Mouse (Mus musculus): ENCODE data around the gene Sp9. TPM values are rescaled to one million over a fixed set of nuclear protein-coding genes. Genes with fewer than 3 reads are reported as not detected.

Gene Sp9
- polyA plus RNA-seq, 1 experiment from 2014 or later = not detected

DNA sequence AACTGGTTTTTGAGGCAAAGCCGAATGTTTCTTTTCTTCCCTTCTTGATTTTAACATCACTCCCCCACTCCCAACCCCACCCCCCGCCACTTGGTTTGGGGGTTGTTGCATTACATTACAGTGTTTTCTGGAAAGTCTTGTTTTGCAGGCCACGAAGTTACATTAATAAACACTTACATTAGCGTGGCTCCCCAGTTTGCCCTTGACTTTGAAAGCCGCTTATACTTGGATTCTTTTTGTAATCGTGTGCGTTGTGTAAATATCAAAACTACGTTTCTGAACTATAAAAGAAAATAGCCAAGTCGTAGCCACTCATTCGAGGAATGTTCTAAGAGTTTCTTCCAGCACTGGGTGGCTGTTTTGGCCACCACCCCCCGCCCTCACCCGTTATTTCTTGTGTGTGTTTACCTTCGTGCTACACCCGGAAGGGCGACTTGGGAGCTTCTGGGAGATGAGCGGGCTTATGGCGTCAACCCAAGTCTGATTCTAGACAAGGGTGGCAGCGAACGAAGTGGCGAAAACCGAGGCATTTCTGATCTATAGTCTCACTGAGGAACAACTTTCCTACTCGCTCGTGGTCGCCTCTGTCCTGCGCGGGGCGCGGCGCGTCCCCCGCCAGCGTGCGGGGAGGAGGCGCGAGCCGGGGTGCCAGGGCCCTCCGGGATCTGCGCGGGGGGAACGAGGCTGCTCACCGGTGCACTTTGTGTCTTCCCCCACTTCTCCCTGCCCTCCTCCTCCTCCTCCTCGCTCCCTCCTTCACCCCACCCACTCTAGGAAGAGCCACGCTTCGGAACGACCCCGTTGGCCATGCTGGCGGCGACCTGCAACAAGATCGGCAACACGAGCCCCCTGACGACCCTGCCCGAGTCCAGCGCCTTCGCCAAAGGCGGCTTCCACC is 875 bp downstream of the Sp9 start:
- H3K4me2 ChIP-seq (ENCODE audit: low read depth, low read length) = peak overlapping the region; percentile 58
- no peak overlapping the region for H3K27ac ChIP-seq (ENCODE audit: low read length)
- under 1% methylated on average over 55 of the region's 55 CpGs for WGBS
- H3K4me3 ChIP-seq (replicated peaks; ENCODE audit: low read length) = peak overlapping the region; percentile 41
- H3K4me1 ChIP-seq (ENCODE audit: control insufficient read depth, insufficient read depth, low read length) = peaks cover 26% of the 10 kb centered on the region
- H3K27me3 ChIP-seq (ENCODE audit: control insufficient read depth, insufficient read depth, low read length) = peaks cover 72% of the 10 kb centered on the region
- no peak overlapping the region for H3K9ac ChIP-seq (ENCODE audit: low read length)
- no peaks in the 10 kb centered on the region for H3K36me3 ChIP-seq (ENCODE audit: control insufficient read depth, insufficient read depth, low read length)
- no peak for ATAC-seq (ENCODE audit: insufficient read depth, low FRiP score)
- no peaks in the 10 kb centered on the region for H3K9me3 ChIP-seq (replicated peaks; ENCODE audit: control insufficient read depth, low read length)

GRCm38 (mm10) chr2:73273249-73274118 is 1.8 kb downstream of the Sp9 start:
- no peak overlapping the region; the same call in 1 of the 2 replicates for H3K9ac ChIP-seq (ENCODE audit: low read length)
- peak overlapping the region; percentile 41 for H3K4me3 ChIP-seq (replicated peaks; ENCODE audit: low read length)
- peak overlapping the region; percentile 58 for H3K4me2 ChIP-seq (ENCODE audit: low read depth, low read length)
- no peak overlapping the region for H3K27ac ChIP-seq (ENCODE audit: low read length)
- H3K4me1 ChIP-seq (ENCODE audit: control insufficient read depth, insufficient read depth, low read length) = peaks cover 26% of the 10 kb centered on the region
- under 1% methylated on average over 105 of the region's 110 CpGs for WGBS
- H3K36me3 ChIP-seq (ENCODE audit: control insufficient read depth, insufficient read depth, low read length) = no peaks in the 10 kb centered on the region
- peaks cover 69% of the 10 kb centered on the region for H3K27me3 ChIP-seq (ENCODE audit: control insufficient read depth, insufficient read depth, low read length)
- no peaks in the 10 kb centered on the region for H3K9me3 ChIP-seq (replicated peaks; ENCODE audit: control insufficient read depth, low read length)
- ATAC-seq (ENCODE audit: insufficient read depth, low FRiP score) = peak; percentile 38; the same call in 1 of the 2 replicates

GRCm38 (mm10) chr2:73274119-73274920 is 2.6 kb downstream of the Sp9 start:
- H3K9me3 ChIP-seq (replicated peaks; ENCODE audit: control insufficient read depth, low read length) = no peaks in the 10 kb centered on the region
- H3K4me3 ChIP-seq (replicated peaks; ENCODE audit: low read length) = peak overlapping the region; percentile 41
- H3K27me3 ChIP-seq (ENCODE audit: control insufficient read depth, insufficient read depth, low read length) = peaks cover 69% of the 10 kb centered on the region
- no peaks in the 10 kb centered on the region for H3K36me3 ChIP-seq (ENCODE audit: control insufficient read depth, insufficient read depth, low read length)
- no peak overlapping the region for H3K27ac ChIP-seq (ENCODE audit: low read length)
- peaks cover 26% of the 10 kb centered on the region for H3K4me1 ChIP-seq (ENCODE audit: control insufficient read depth, insufficient read depth, low read length)
- WGBS = under 1% methylated on average over 88 of the region's 88 CpGs
- no peak overlapping the region for H3K9ac ChIP-seq (ENCODE audit: low read length)
- ATAC-seq (ENCODE audit: insufficient read depth, low FRiP score) = peak; percentile 14; the same call in 1 of the 2 replicates
- peak overlapping the region; percentile 58 for H3K4me2 ChIP-seq (ENCODE audit: low read depth, low read length)

- peaks cover 67% of the 10 kb centered on the region for H3K27me3 ChIP-seq (ENCODE audit: control insufficient read depth, insufficient read depth, low read length)
- no peak overlapping the region for H3K4me3 ChIP-seq (replicated peaks; ENCODE audit: low read length)
- H3K4me1 ChIP-seq (ENCODE audit: control insufficient read depth, insufficient read depth, low read length) = peaks cover 26% of the 10 kb centered on the region
- H3K9me3 ChIP-seq (replicated peaks; ENCODE audit: control insufficient read depth, low read length) = no peaks in the 10 kb centered on the region
- H3K27ac ChIP-seq (ENCODE audit: low read length) = no peak overlapping the region
- 11% methylated on average over 8 of the region's 8 CpGs for WGBS
- ATAC-seq (ENCODE audit: insufficient read depth, low FRiP score) = no peak
- H3K36me3 ChIP-seq (ENCODE audit: control insufficient read depth, insufficient read depth, low read length) = no peaks in the 10 kb centered on the region
- H3K4me2 ChIP-seq (ENCODE audit: low read depth, low read length) = no peak overlapping the region
- no peak overlapping the region for H3K9ac ChIP-seq (ENCODE audit: low read length)
These were observed 3.7 kb downstream of the Sp9 start for GRCm38 (mm10) chr2:73275261-73276040.

GRCm38 (mm10) chr2:73276141-73276571 is 4.4 kb downstream of the Sp9 start:
- H3K27ac ChIP-seq (ENCODE audit: low read length) = no peak overlapping the region
- ATAC-seq (ENCODE audit: insufficient read depth, low FRiP score) = no peak
- WGBS = 3% methylated on average over 6 of the region's 6 CpGs
- H3K4me2 ChIP-seq (ENCODE audit: low read depth, low read length) = no peak overlapping the region
- H3K9me3 ChIP-seq (replicated peaks; ENCODE audit: control insufficient read depth, low read length) = no peaks in the 10 kb centered on the region
- no peak overlapping the region for H3K4me3 ChIP-seq (replicated peaks; ENCODE audit: low read length)
- H3K4me1 ChIP-seq (ENCODE audit: control insufficient read depth, insufficient read depth, low read length) = peaks cover 29% of the 10 kb centered on the region
- peaks cover 68% of the 10 kb centered on the region for H3K27me3 ChIP-seq (ENCODE audit: control insufficient read depth, insufficient read depth, low read length)
- no peaks in the 10 kb centered on the region for H3K36me3 ChIP-seq (ENCODE audit: control insufficient read depth, insufficient read depth, low read length)
- no peak overlapping the region for H3K9ac ChIP-seq (ENCODE audit: low read length)

DNA sequence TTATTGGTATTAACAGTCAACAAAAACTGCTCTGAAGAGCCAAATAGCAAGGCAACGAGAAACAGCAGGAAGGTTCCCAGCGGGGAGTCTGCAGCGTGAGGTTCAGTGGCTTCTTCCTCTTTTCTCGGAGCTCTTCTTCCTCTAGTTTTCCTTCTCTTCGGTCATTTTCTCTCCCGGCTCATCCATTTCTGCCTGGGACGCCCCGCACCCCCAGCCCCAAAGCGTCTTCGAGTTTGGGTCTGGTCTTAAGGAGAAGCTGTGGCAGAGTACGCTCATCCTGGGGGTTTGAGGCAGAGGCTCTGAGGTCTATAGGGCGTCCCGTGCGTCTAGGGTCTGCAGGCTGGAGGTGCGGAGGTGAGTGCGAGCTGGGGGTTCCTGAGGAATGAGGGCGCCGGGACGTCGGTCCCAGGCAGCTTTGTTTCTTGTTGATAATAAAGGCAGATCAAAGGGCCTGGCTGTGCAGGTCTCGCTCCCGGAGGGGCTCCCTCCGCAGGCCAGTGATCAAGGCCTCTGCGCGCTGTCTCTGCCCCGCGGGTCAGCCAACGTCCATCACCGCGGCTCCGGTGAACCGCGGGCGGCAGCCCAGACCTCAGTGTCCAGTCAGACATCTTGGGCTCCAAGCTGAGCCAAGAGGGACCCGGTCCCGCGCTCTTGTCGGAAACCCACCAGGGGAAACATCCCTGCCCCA is 5.4 kb downstream of the Sp9 start:
- ATAC-seq (ENCODE audit: insufficient read depth, low FRiP score) = no peak
- Histone ChIP-seq H3K4me2 (ENCODE audit: low read depth, low read length) (no peak overlapping the region), H3K36me3 (ENCODE audit: control insufficient read depth, insufficient read depth, low read length) (no peaks in the 10 kb centered on the region), H3K4me1 (ENCODE audit: control insufficient read depth, insufficient read depth, low read length) (peaks cover 22% of the 10 kb centered on the region), H3K27ac (ENCODE audit: low read length) (no peak overlapping the region), H3K9ac (ENCODE audit: low read length) (no peak overlapping the region), H3K4me3 (replicated peaks; ENCODE audit: low read length) (no peak overlapping the region), H3K27me3 (ENCODE audit: control insufficient read depth, insufficient read depth, low read length) (peaks cover 69% of the 10 kb centered on the region), H3K9me3 (replicated peaks; ENCODE audit: control insufficient read depth, low read length) (no peaks in the 10 kb centered on the region)
- 4% methylated on average over 38 of the region's 38 CpGs for WGBS

GRCm38 (mm10) chr2:73277709-73278075 is 6.0 kb downstream of the Sp9 start:
- Histone ChIP-seq H3K4me3 (replicated peaks; ENCODE audit: low read length) (no peak overlapping the region), H3K9me3 (replicated peaks; ENCODE audit: control insufficient read depth, low read length) (no peaks in the 10 kb centered on the region), H3K27ac (ENCODE audit: low read length) (no peak overlapping the region), H3K36me3 (ENCODE audit: control insufficient read depth, insufficient read depth, low read length) (no peaks in the 10 kb centered on the region), H3K9ac (ENCODE audit: low read length) (no peak overlapping the region), H3K4me1 (ENCODE audit: control insufficient read depth, insufficient read depth, low read length) (peaks cover 21% of the 10 kb centered on the region), H3K4me2 (ENCODE audit: low read depth, low read length) (no peak overlapping the region), H3K27me3 (ENCODE audit: control insufficient read depth, insufficient read depth, low read length) (peaks cover 67% of the 10 kb centered on the region)
- 9% methylated on average over 18 of the region's 18 CpGs for WGBS
- peak; percentile 14; the same call in 1 of the 2 replicates for ATAC-seq (ENCODE audit: insufficient read depth, low FRiP score)

All from stomach, embryonic 16.5 days (tissue).